Mouse (Mus musculus): ENCODE measurements around the gene Fam214b.
A peak's percentile ranks its signal among the peaks of the same experiment; 100 is the strongest.

The Fam214b gene

DNA sequence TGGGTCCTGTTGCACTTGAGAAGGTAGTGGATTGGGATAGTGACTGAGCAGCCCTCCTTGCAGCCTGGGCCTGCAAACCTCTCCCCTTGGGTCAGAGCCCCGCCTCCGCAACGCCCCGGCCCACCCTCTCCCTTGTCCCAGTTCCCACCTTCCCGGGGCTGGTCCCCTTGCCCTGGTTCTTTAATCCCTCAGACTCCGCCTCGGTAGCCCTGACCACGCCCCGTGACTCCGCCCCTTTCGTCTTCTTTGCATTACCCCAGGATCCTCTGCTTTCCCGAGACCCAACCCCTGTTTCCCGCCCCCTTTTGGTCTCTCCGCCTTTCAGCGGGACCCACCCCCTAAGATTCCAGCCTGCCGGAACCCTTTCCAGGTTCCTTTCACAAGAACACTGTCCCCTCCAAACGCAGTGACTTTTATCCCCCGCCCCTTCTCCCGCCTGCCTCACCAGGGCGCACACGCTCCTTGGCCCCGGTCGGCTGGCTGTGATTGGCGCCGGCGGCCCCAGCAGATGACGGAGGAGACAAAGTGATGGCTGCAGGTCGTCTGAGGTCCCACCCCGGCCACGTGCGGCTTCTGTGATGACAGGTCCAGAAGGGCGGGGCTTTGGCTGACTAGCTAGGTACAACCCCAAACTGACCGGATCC is at the start of gene Fam214b:
Gene Fam214b, minus strand, starts transcription at position 562 of the 644 bp plus-strand sequence.
- peak; percentile 90 for DNase-seq

DNA sequence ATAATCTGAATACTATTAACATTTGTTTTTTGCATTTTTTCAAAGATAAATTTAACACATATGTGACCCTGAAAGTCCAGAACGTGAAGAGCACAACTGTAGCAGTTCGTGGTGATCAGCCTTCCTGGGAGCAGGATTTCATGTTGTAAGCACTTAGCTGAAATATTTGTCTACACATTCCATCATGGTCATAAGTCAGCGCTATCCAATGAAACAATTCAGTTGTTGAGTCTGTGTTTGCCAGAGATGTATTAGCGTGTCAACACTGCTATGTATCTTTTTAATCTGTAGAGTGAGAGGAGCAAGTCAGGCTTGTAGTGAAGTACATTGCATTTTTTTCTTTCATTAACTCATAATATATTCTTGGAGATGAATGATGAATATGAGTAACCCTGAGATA is 45.2 kb upstream of the Fam214b start:
- DNase-seq = no peak

DNA sequence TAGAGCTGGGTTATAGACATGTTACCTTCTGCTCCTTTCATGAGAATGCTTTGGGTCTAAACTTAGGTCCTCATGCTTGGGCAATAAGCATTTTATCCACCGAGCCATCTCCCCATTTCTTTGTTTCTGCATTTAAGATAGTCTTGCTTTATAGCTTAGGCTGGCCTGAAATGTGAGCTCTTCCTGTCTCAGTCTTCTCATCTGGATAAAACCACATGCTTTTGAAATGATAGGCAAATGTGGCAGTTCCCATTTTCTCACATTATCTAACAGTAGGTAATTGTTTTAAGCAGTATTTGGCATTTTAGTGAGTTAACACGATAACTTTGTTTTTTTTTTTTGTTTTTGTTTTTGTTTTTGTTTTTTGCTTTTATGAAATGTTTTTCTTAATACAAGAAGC is 43.9 kb upstream of the Fam214b start:
- no peak for DNase-seq

DNA sequence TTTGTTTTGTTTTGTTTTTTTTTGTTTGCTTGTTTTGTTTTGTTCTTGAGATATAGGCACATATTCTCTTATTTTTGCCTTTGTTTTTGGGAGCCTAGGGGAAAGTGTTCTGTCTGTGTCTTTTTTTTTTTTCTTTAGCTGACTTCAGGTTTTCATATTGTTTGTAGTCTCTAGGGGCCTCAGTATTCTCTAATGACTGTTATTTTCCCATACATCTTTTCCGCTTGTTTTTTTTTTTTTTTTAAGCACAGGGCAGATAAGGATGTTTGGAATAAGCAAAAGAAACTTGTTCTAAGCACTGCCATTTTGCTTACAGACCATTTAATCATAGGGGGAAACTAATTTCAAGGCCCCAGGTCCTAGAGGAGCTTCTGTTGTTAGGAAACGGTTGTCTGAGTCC is 36.4 kb upstream of the Fam214b start:
- no peak for DNase-seq

DNA sequence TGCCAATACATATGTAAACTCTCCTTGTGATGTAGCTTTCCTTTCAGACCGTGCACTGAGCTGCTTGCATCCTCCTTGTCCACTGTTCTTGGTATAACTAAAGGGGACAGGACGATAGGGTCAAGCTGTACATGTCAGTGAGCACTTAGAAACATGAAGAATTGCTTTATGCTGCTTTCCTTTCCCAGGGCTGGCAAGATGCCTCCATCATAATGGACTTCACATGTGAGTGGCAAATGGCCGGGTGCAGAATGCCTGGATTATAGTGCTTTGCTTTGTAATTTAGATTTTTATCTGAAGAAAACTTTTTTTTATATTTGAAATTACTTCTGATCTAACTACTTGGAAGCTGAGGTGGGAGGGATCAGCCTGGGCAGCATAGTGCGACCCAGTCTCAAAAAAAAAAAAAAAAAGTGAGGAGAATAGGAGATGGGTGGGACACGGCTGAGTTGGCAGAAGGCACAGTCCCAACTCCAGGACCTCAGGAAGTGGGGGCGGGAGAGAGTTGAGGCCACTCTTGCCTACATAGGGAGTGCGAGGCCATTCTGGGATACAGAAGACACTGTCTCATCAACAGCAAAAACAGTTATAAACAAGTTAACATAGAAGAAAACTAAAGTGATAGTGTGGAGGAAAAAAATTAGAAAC is 32.2 kb upstream of the Fam214b start:
- no peak for DNase-seq

DNA sequence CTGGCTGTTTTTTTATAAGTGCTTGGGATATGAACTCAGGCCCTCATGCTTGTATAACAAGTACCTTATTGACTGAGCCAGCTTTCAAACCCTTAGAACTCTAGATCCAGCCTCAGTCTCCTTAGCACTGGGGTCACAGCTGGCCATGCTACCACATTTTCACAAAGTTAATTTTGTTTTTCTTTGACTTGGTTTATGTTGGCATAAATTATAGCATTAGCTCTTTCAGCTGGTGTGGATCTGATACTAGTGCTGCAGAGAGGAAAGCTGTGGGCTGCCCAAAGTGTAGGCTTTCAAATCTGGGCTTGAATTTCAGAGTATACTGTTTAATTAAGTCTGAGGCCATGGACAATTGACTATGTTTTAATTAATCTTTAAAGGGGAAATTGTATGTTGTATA is 28.9 kb upstream of the Fam214b start:
- DNase-seq = no peak

DNA sequence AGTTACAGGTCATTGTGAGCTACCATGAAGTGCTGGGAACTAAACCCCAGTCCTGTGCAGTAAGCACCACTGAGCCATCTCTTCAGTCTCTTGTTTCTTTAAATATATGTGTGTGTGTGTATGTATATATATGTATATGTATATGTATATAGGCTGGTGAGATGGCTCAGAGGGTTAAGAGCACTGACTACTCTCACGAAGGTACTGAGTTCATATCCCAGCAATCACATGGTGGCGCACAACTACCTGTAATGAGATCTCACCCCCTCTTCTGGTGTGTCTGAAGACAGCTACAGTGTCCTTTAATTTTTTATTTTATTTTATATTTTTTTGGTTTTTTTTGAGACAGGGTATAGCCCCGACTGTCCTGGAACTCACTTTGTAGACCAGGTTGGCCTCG is 19.5 kb upstream of the Fam214b start:
- no peak for DNase-seq

DNA sequence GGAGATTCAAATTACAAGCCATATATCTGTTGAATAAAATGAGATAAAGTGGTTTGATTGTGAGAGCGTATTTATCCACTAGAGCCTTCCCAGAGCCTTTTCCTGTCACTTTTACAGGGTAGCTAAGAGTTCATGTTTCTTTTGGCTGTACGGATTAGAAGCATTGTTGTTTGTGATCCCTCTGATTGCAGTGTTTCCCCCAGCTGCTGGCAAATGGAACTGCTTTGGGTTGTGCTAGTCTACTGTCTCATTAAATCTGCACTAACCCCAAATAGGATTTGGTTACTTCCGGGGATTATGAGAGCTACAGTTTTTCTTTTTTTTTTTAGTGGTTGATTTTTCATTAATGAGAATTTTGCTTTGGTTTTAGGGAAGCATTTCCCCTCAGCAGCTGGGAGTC is 14.3 kb upstream of the Fam214b start:
- no peak for DNase-seq

DNA sequence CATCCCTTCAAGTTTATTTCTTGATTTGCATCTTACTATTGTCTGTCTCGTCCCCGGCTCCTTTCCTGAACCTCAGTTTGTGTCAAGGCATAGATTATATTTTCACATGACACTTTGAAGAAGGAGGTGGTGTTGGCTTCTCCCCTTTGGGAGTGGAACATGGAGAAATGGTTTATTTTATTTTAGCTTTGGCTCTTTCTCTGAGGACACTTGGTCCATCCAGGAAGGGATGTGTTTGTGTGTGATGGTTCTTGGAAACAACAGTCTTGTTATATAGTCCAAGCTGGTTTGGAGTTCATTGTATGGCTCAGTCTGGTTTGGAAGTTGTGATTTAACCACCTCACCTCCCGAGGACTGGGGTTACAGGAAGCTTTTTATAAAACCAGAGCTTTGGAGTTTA is 13.7 kb upstream of the Fam214b start:
- DNase-seq = no peak

DNA sequence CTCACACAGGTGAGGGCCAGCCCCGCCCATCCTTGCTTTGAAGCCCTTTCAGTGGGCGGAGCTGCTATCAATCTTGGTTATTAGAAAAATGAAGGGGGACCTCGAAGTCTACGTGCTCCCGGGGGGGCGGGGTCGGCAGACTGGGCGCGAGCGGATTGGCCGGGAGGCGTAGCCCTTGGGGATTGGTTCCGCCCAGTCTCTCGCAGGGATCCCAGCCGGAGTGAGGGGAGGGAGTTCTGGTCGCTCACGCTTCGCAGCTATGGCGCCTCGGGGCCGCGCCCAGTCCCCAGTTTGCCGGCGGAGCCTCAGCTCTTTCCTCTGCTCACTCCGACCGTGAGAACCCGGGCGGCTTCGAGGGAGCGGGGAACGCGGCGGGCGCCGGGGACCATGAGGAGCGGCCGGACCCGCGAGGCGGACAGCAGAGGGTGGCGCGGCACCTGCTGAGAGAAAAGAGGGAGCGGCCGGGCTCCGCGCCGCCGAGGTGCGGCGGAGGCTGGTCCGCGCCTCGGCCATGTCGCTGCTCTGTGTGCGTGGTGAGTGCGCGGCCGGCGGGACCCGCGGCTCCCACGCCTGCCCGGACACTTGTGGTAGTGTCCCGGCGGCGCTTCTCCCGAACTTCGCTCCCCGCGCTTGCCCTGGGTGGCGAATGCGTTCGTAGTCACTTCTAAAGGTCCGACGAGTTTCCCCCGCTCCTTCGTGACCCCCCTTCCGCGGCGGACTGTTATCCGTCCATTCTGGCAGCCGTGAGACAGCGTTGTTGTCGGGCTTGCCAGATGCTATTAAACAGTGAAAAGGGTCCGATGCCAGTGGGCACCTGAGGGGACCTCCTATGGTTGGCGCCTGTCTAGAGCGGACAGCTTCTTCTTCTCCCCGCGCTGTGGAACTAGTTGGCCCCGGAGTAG is 13.0 kb upstream of the Fam214b start, which contains the start of gene Unc13b:
Gene Unc13b, plus strand, starts transcription at position 201 of the 902 bp plus-strand sequence.
- DNase-seq = peak; percentile 64

DNA sequence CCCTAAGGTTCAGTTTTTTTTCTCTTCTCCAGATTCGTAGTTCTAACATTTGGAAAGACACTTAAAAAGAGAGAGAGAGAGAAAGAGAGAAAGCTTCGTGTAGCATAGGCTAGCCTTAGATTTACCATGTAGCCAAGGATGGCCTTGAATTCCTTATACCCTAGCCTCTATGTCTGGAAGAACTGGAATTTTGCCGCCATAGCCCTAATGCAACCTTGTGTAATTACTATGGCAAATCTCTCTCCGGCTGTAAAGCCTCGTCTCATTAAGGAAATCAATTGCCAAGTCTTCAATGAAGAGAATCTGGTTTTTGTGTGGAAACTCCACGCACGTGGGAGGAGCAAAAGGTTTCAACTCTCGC is 12.4 kb upstream of the Fam214b start:
- DNase-seq = no peak

DNA sequence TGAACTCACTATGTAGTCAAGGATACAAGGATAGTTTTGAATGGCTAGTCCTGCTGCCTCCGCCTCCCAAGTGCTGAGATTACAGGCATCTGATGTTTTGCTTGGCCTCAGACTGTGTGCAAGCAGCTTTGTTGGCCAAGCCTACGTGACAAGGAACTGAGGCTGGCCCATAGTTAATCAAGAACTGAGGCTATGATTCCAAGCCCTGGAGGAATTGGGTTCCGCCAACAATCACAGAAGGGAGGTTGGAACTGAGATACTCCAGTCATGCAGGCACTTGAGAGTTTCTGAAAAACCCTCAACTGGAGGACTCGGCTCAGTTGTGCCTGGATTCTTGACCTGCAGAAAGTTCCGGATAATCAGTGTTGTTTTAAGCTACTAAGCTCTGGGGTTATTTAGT is 11.6 kb upstream of the Fam214b start:
- DNase-seq = no peak

DNA sequence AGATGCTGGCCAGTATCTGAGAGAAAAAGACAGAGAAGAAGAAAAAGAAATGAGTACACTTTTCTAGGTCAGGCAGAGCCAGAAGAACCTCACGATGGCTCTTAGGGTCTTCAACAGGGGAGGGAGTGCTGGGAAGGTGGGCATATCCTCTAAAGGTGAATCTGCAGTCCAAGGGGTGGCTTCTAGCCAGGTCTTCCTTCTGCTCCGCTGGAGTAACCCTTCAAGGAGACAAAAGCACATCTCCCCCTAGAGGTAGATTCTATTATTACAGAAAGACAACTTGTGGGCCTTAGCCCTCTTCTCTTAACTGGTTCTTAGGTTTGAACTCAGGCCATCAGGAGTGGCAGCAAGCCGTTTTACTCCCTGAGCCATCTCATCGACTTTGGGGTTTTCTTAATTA is 6.6 kb upstream of the Fam214b start:
- DNase-seq = no peak

DNA sequence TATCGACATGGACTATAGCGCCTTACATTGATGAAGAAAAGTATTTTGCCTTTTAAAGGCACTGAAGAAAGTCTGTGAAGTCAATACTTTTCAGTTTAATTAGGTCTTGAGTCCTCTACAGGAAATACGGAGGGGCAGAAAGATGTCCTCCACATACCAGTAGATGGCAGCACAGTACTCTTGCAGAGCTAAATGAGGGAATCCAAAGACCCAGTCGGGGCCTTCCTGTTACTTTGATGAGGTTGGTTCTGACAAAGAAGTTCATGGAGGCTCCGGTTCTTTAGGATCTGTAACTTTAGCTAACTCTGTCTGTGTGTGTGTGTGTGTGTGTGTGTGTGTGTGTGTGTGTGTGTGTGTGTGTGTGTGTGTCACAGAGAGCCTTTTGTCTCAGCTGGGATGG is 1.2 kb upstream of the Fam214b start:
- peak; percentile 65 for DNase-seq

DNA sequence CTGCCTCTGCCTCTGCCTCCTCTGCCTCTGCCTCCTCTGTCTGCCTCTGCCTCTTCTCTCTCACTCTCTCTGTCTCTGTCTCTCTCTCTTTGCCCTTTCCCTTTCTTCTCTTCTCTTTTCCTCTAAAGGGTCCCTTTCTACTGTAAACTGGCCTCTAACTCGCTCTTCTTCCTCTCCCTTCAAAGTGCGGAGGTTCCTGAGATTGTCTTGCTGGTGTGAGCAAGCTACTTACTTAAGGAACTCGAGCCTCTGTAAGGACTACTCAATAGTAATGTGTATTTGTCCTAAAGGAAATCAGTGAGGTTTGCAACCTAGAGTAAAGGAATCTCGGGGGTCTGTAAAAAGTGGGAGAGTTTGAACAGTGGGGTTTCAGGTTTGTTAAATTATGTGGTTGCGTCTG is 587 bp upstream of the Fam214b start:
- no peak for DNase-seq

DNA sequence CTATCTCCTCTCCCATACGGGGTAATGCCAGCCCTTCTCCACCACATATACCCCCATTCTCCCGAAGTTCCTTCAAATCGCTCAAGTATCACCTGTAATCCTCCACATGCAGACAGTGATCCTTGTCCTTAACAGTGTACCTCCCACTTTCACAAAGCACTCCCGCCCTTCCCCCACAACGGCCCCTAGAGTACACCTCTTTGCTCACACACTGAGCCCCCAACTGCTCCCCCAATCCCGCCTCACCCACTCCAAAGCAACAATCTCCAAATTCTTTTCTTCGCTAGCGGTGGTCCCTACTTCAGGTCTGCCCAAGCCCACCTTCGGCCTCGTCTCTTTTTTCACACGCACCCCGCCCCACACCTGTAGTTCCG is 748 bp downstream of the Fam214b start:
- no peak for DNase-seq

DNA sequence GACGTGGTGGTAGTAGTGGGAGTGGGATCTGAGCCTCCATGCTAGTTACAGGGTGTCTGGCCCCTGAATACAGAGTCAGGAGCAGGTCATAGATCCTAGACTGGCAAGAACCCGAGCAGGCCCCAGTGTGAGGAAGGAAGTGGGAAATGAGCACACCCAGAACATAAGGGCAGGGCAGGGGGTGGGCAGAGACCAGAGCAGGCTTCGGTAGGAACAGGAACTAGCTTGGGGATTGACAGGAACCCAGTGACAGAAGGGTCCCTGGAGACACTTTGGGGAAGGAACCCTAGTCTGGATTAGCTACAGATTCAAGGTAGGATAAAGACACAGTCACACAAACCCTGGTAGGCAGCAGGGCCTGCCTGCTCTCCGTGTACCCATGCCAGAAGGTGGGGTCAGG is 1.3 kb downstream of the Fam214b start:
- no peak for DNase-seq

DNA sequence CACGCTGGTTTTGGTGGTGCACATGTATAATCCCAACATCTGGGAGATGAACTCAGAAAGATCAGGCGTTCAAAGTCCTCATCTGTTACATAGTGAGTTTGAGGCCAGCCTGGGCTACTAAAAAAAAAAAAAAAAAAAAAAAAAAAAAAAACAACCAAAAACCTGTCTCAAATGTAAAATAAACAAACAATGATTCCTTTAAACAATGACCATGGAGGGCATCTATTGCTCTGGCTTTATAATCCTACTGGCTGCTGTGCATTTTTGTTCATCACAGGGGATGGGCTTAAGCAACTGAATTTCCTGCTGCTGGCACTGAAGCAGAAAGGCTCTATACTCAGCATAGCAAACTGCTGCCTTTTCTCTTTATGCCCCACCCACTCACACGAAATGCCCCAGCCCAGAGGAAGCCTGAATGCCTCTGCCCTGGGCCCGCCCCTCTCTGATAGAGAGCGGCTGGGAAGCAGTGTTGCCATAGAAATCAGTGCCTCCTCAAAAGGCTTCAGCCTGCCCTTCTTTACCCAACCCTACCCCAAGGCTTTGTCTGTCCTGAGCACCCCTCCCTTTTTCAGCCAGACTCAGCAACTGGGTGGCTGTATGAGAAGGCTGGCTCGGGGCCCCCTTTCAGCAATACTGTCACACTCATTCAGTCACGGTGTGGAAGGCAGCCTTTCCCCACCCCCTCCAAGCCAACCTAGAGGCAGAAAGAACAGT is 2.2 kb downstream of the Fam214b start:
- peak; percentile 66 for DNase-seq

DNA sequence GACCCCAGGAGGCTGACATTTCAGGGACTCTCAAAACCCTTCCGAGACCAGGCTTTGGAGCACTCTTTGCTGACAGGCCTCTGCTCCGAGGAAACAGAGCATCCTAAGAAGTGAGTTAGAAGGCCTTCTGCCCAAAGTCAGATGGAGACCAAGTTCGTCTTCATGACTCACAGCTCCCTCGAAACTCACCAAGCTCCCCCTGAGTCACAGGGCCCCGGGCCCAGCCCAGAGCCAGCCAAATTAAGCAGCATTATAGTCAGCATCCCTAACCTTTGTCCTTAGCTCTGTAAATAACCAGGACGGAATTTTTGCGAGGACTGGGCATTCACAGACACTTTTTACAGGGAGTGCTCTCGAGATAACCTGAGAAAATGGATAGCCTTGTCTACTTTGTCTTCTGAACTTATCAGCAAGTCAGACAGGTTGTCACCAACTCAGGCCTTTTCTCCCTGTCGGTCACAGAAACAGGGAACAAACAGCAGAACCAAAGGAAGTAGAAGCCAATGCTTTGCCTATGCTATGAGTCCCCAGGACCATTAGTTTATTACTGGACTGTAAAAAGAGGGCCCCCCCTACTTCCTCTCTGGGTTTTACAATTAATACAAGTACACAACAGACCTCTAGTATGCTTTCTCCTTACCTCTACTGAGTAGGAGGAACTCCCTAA is 5.0 kb downstream of the Fam214b start:
- DNase-seq = no peak

DNA sequence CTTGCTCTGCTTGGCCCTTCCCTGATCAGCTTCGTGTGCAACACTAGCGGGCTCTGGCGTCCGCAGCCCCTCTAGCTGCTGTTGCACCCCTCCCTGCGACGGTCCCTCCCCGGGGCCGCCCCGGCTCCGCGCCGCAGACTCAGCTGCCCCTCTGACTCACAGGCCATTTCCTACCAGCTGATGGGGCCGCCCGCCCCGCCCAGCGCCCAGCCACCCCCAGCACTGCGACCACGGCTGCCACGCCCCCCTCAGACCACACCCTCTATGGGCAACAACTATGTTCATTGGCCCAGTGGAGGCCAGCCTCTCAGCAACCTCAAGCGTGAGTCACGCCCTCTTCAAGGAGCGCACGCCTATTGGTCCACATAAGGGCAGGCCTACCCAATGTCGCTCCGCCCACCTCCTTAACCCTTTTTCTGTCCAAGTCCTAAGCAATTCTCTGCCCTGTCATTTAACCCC is 5.9 kb downstream of the Fam214b start:
- peak; percentile 94 for DNase-seq

DNA sequence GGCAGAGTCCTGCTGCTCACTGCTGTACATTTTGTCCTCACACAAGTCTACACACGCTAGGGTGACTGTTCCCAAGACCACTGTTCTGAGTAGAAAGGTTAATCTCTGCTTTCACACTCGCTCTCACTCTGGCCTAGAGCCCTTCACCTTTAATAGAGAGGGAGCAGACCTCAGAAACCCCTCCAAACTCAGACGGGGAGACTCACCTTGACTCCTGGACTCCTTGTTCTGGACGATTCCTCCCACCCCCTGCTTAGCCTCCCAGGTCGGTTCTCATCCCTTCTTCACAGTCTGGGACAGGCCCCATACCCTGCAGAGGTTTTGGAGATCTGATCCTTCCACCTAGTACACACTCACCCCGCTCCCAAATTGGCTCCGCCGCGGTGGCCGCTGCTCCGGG is 6.4 kb downstream of the Fam214b start:
- DNase-seq = no peak
